Mouse (Mus musculus) embryonic fibroblast, embryonic 13.5 days (primary cell): ENCODE data around the gene Nudt5. TPM values are rescaled to one million over a fixed set of nuclear protein-coding genes. Genes with fewer than 3 reads are reported as not detected.
A peak's percentile ranks its signal among the peaks of the same experiment; 100 is the strongest.
"Not testable (repeated sequence)": the region's sequence is repeated elsewhere in the genome, so short reads cannot be mapped to it uniquely, and the experiment has no call there.

Source experiments
- H3K27ac ChIP-seq: 2 replicates; pipeline ENCODE4 v1.5.1; 2012; ENCODE audit warnings: low read length, control low read depth, inconsistent platforms; ENCODE audit not compliant: insufficient read depth
- H3K4me1 ChIP-seq: 2 replicates; pipeline ENCODE4 v1.6.1; 2011; ENCODE audit warnings: low read length; ENCODE audit not compliant: control insufficient read depth, insufficient read depth
- H3K4me3 ChIP-seq: 2 replicates; pipeline ENCODE4 v1.5.1; 2011; ENCODE audit warnings: mild to moderate bottlenecking, control low read depth, low read length; ENCODE audit not compliant: insufficient read depth
- CTCF ChIP-seq: IDR thresholded peaks from 2 replicates; pipeline ENCODE4 v1.5.1; 2011; ENCODE audit warnings: mild to moderate bottlenecking, control low read depth, low read length, moderate library complexity, borderline replicate concordance; ENCODE audit not compliant: insufficient read depth
- POLR2A ChIP-seq: IDR thresholded peaks from 2 replicates; pipeline ENCODE4 v1.6.1; 2011; ENCODE audit warnings: low read depth, mild to moderate bottlenecking, control low read depth, low read length, moderate library complexity
- polyA plus RNA-seq: library from polyadenylated mRNA; stranded (reverse); fragments of >200 nt; gene quantifications from 2 replicates; pipeline ENCODE4 v1.2.4, GENCODE M21; 2011; ENCODE audit warnings: low read depth; ENCODE audit not compliant: missing spikeins, insufficient read length

Nudt5 gene
- 86.6 and 89.6 TPM in 2 replicates for polyA plus RNA-seq

DNA sequence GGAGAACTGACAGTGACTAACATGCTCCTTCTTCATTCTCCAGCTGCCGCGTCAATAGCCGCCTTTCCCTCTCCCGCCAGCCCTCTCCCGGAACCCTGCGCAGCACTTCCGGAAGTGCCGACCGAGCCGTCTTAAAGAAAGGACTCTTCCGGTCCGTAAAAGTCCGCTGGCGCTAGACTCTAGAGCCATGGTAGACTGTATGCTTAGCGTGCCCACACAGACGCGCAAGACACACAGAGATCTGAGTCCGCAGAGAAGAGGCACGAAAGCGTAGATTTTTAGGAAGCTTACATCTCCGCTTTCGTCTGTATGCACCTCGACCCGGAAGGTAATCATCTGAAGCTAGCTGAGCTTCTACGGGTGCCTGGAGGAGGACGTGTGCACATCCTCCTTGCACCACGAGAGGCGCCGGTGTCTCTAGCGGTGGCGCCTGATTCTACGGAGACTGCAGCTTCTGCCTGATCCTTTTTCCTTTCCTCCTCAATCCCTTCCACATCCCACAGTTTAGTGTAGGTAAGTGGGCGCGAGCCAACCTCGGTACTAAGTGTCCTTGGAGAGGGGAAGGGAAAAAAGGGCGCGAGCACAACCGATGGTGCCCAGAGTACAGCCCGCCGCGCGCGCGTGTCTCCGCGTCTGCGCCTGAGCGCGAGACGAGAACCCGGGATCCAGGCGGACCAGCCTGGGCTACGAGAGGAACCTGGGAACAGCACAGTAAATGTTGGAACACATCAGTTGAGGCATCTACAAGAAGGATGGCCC is at the start of gene Nudt5, which contains the start of gene Cdc123:
Gene Nudt5, plus strand, starts transcription at position 147 of the 759 bp plus-strand sequence.
Gene Cdc123, minus strand, starts transcription at position 292 of the 759 bp plus-strand sequence.
- TF ChIP-seq POLR2A (peak; percentile 72), CTCF (peak; percentile 78; the same call in 1 of the 2 replicates)
- peak within 1 kb of the TSS; percentile 66 for H3K27ac ChIP-seq
- H3K4me3 ChIP-seq = peak within 1 kb of the TSS; percentile 71
- H3K4me1 ChIP-seq = peaks cover 2% of the 10 kb centered on the region; the same call in 1 of the 2 replicates

DNA sequence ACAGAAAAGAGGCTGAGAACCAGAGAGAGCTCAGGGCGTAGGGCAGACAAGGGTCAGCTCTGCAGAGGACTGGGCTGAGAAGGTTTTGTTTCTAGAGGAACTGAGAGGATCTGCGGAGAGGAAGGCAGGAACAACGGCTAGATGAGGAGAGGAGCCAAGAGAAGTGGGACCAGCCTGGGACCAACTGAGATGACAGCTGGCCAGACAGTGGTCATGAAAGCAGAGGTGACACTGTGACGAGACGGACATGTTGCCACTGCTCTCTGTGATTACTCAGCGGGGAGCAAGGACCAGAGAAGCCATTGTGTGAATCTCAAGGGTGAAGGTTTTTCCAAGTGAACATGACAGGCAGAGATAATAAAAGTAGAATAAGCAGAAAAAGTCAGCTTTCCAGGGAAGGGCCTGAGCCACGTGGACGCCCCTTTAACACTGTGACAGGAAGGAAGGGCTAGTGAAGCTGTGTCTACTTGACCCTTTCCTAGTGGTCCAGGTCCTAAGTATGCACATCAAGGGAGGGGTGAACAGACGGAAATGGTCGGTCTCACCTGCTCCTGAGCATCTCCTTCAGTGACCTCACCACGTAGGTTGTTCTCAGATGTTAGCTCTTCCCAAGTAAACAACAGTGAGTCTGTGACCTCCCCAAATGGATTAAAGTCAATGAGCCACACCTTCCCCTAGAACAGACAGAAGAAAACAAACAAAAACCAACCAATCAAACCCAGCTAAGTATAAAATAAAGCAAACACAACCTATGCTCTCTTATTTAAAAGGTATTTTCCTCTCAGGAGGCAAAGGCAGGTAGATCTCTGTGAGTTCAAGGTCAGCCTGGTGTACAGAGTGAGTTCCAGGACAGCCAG is 46.8 kb upstream of the Nudt5 start:
- Histone ChIP-seq H3K4me3 (no peak overlapping the region), H3K4me1 (no peaks in the 10 kb centered on the region), H3K27ac (no peak overlapping the region)
- TF ChIP-seq CTCF = no peak
- TF ChIP-seq POLR2A = no peak

GRCm38 (mm10) chr2:5801182-5801640 is 43.6 kb upstream of the Nudt5 start:
- no peaks in the 10 kb centered on the region for H3K4me1 ChIP-seq
- no peak overlapping the region for H3K4me3 ChIP-seq
- no peak overlapping the region for H3K27ac ChIP-seq
- TF ChIP-seq POLR2A (no peak), CTCF (no peak)

DNA sequence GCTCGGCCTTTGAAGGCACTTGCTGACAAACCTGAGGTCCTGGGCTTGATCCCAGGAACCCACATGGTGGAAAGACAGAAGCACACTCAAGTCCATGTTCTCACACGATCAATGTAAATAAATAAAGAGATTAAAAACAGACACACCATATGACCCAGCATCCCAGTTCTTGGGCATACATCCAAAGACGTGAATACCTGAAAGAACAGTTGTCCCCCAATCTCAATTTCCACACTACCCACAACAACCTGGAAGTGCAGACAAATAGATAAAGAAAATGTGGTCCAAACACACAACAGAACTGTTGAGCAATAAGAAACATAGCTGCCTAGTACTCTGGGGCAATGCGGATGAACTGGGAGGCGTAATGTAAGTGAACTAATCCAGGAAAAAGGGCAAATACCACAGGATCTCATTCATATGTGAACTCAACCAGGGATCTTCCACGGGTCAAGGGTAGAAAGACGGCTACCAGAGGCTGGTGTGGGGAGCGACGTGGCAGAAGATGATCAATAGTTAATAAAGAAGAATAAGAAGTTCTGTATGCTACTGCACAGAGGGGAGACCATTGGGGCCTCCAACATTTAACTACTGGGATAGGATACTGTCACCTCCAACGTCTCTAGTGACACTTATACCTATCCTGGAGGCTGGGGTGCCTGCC is 42.8 kb upstream of the Nudt5 start:
- no peak overlapping the region for H3K27ac ChIP-seq
- H3K4me3 ChIP-seq = no peak overlapping the region
- TF ChIP-seq CTCF (no peak), POLR2A (no peak)
- no peaks in the 10 kb centered on the region for H3K4me1 ChIP-seq

DNA sequence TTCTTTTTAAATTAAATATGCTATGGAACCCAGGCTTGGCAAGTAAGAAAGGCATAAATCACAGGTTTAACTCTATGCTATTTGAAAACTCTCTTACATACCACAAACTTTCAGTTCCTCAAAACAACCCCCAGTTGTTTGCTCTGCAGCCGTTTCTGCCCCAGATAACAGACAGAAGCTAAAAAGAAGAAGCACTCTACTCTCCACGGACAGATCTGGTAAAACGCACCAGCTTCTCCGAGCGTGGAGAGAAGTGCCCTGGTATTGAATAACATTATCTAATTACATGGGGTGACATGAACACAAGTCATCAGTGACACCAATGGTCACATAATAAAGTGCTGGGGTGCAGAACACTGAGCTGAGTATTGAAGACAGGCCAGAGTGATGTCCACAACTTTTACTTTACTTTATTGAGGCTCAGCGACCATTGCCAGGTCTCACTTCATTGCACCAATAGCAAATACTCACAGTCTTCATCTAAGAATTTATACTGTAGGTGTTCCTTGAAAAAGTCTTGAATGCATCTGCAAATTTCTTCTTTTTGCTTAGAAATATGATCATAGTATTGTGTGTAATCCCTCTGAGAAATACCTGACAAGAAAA is 40.3 kb upstream of the Nudt5 start:
- no peak overlapping the region for H3K27ac ChIP-seq
- TF ChIP-seq POLR2A (no peak), CTCF (no peak)
- H3K4me1 ChIP-seq = no peaks in the 10 kb centered on the region
- H3K4me3 ChIP-seq = no peak overlapping the region

GRCm38 (mm10) chr2:5805228-5805627 is 39.6 kb upstream of the Nudt5 start:
- no peak overlapping the region for H3K27ac ChIP-seq
- TF ChIP-seq POLR2A (no peak), CTCF (no peak)
- H3K4me3 ChIP-seq = no peak overlapping the region
- no peaks in the 10 kb centered on the region for H3K4me1 ChIP-seq

GRCm38 (mm10) chr2:5806201-5806600 is 38.6 kb upstream of the Nudt5 start:
- not testable (repeated sequence) for H3K4me1 ChIP-seq, H3K4me3 ChIP-seq, H3K27ac ChIP-seq

GRCm38 (mm10) chr2:5810036-5810718 is 34.6 kb upstream of the Nudt5 start:
- TF ChIP-seq POLR2A = no peak
- TF ChIP-seq CTCF = no peak
- H3K4me1 ChIP-seq = no peaks in the 10 kb centered on the region
- H3K4me3 ChIP-seq = no peak overlapping the region
- H3K27ac ChIP-seq = no peak overlapping the region

- H3K4me1 ChIP-seq = no peaks in the 10 kb centered on the region
- H3K4me3 ChIP-seq = no peak overlapping the region
- TF ChIP-seq POLR2A (no peak), CTCF (no peak)
- H3K27ac ChIP-seq = no peak overlapping the region
Measured at GRCm38 (mm10) chr2:5811235-5811782, 33.5 kb upstream of the Nudt5 start.
